Mouse (Mus musculus) c-Kit-positive CD71-positive TER-119-negative erythroid progenitor cells, embryonic 14.5 days (primary cell): ENCODE measurements around the gene Duoxa1.

ENCODE experiments used
- DNase-seq: peaks from one replicate; pipeline ENCODE4 v3.0.0-alpha.2; 2013; ENCODE audit warnings: low read depth

The Duoxa1 gene

GRCm38 (mm10) chr2:122297271-122298095, 16.0 kb downstream of the Duoxa1 start:
- no peak for DNase-seq

DNA sequence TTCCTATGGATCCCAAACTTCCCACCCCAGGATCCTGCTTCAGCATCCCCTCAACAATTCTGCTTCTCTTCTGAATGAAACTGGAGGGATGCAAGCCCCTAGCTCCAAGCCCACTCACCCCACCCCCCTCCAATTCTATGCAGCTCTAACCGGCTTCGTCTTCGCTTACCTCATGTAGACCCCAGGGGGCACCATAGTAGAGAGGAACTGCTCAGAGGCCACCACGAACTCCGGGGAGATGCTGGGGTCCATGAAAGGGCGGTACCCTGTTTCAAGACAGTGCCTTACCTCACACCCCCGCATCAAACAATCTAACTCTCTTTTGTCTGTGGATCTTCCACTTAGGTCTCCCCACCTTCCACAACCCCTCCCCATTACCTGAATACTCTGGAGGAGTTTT, 18.6 kb downstream of the Duoxa1 start:
- DNase-seq: no peak

- no peak for DNase-seq
These were observed 27.4 kb downstream of the Duoxa1 start for GRCm38 (mm10) chr2:122286137-122286536.

DNA sequence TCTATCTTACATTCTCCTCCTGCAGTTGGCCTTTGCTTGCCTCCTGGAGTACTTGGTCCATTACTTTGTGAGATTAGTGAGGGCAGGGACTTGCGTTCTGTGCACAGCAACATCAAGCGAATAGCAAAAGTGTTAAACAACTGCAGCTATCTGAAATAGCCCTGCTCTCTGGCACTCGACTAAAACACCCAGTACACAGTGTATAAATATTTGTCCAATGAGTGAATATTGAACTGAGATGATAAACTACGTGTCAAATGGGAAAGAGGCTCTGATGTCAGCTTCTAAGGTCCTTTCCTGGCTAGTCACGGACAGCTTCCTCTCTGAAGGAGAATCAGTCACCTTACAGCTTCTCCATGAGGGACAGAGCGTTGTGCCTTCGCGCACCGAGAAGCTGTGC, 29.4 kb downstream of the Duoxa1 start:
- DNase-seq: no peak

DNA sequence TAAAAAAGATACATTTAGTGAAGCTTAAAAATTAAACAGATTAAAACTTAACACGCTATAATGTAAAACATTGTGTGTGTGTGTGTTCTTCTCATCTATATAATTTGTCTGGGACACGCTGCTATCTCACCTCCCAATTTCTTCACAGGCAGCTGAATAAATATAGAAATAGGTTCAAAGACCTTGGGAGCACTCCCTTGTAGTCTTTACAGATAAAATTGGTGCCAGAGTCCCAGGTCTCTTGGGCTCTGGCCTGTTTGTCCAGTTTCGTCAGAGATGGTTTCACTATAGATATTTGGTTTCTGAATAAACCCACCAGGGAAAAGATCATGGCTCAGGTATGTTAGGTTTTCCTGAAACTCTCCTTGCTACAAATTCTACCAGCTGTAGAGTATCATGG, 34.8 kb downstream of the Duoxa1 start:
- no peak for DNase-seq

GRCm38 (mm10) chr2:122266407-122267193, 46.9 kb downstream of the Duoxa1 start:
- no peak for DNase-seq

GRCm38 (mm10) chr2:122264690-122265089, 48.8 kb downstream of the Duoxa1 start:
- DNase-seq: no peak

DNA sequence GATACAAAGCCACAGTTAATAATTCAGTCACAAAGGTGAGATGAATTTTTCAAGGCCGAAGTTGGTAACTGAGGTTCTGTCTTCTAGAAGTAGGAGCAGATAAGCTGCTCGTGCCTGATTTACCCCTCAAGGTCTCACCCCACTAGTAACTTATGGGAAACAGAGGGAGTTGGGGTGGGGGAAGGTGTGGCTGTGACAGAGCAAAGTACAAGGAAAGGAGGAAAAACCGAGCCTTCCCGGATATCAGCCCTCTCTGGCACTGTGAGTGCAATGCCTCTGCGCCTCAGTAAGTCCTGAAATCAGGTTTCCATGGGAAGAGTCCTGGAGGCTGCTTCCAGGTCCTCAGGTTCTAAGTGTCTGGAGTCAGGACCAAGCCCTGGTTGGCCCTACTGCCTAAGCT, 52.8 kb downstream of the Duoxa1 start:
- DNase-seq: no peak

GRCm38 (mm10) chr2:122255997-122256396, 57.5 kb downstream of the Duoxa1 start:
- DNase-seq: no peak
